Mouse (Mus musculus) myocyte (in vitro differentiated cells): ENCODE results near the gene Erlin1. TPM values are rescaled to one million over a fixed set of nuclear protein-coding genes. Genes with fewer than 3 reads are reported as not detected.

ENCODE experiments used
- polyA plus RNA-seq: library from polyadenylated mRNA; unstranded; fragments of >200 nt; fragmentation: generic; extraction: Trizol; gene quantifications from one replicate; pipeline ENCODE4 v1.2.1, GENCODE M21; 2012; ENCODE audit warnings: missing spikeins

Erlin1 gene
- polyA plus RNA-seq, 1 experiment, result 13.5 TPM

Other genes with a start within 250 kb of the Erlin1 start
- 7.8 TPM for gene Dnmbp, start 129.6 kb downstream of the Erlin1 start, polyA plus RNA-seq
- gene Cpn1, start 83.2 kb downstream of the Erlin1 start, polyA plus RNA-seq, result not detected
- gene Cyp2c23, start 40.6 kb downstream of the Erlin1 start, polyA plus RNA-seq, result 0.38 TPM
- 12.2 TPM for gene Chuk, start 37.7 kb upstream of the Erlin1 start, polyA plus RNA-seq
- 10.3 TPM for gene Cwf19l1, start 66.1 kb upstream of the Erlin1 start, polyA plus RNA-seq
- gene Bloc1s2, start 76.7 kb upstream of the Erlin1 start, polyA plus RNA-seq, result 65.1 TPM
- not detected for gene Pkd2l1, start 122.7 kb upstream of the Erlin1 start, polyA plus RNA-seq
- 0.05 TPM for gene Scd3, start 133.5 kb upstream of the Erlin1 start, polyA plus RNA-seq
- gene Scd2, start 223.9 kb upstream of the Erlin1 start, polyA plus RNA-seq, result 868 TPM